Mouse (Mus musculus) olfactory bulb, adult 2 months (tissue): Measurements from ENCODE around the gene Rgs12. TPM values are rescaled to one million over a fixed set of nuclear protein-coding genes. Genes with fewer than 3 reads are reported as not detected.
A peak's percentile ranks its signal among the peaks of the same experiment; 100 is the strongest.

Source experiments
- H3K27ac ChIP-seq: fragments of 200-500 bp; 2 replicates; pipeline ENCODE4 v1.5.1; 2012; ENCODE audit warnings: low read depth, low read length; ENCODE audit not compliant: insufficient read depth
- H3K4me1 ChIP-seq: fragments of 200-500 bp; 2 replicates; pipeline ENCODE4 v1.6.1; 2012; ENCODE audit warnings: low read length; ENCODE audit not compliant: control insufficient read depth, insufficient read depth
- H3K4me3 ChIP-seq: fragments of 200-500 bp; 2 replicates; pipeline ENCODE4 v1.5.1; 2012; ENCODE audit warnings: mild to moderate bottlenecking, low read depth, low read length, moderate library complexity; ENCODE audit not compliant: insufficient read depth
- CTCF ChIP-seq: fragments of 200-500 bp; IDR thresholded peaks from 2 replicates; pipeline ENCODE4 v1.5.1; 2012; ENCODE audit warnings: low read depth, mild to moderate bottlenecking, low read length, moderate library complexity; ENCODE audit not compliant: insufficient read depth
- POLR2A ChIP-seq: fragments of 200-500 bp; IDR thresholded peaks from 2 replicates; pipeline ENCODE4 v1.6.1; 2012; ENCODE audit warnings: mild to moderate bottlenecking, low read depth, low read length, moderate library complexity; ENCODE audit not compliant: insufficient read depth
- WGBS: fragments of 180-500 bp; shearing (Covaris S2); methylation state at CpG from one replicate; pipeline ENCODE4 v1.1.7; 2018; 5-methylcytosine and 5-hydroxymethylcytosine counted together
- polyA plus RNA-seq: library from polyadenylated mRNA; stranded (reverse); fragments of >200 nt; gene quantifications from 2 replicates; pipeline ENCODE4 v1.2.4, GENCODE M21; 2012; ENCODE audit warnings: low replicate concordance; ENCODE audit not compliant: missing spikeins, insufficient read depth, insufficient read length

Rgs12 gene
- polyA plus RNA-seq, 1 experiment = not detected

GRCm38 (mm10) chr5:34927648-34928047 lies 21.6 kb upstream of the Rgs12 start:
- no peak overlapping the region for H3K4me3 ChIP-seq
- no peak overlapping the region for H3K27ac ChIP-seq
- WGBS = 96% methylated on average over 4 of the region's 4 CpGs
- H3K4me1 ChIP-seq = peaks cover 11% of the 10 kb centered on the region; the same call in 1 of the 2 replicates
- TF ChIP-seq POLR2A (no peak), CTCF (no peak)

- no peak overlapping the region for H3K27ac ChIP-seq
- 89% methylated on average over 9 of the region's 9 CpGs for WGBS
- H3K4me1 ChIP-seq = peaks cover 11% of the 10 kb centered on the region; the same call in 1 of the 2 replicates
- TF ChIP-seq CTCF = no peak
- no peak for TF ChIP-seq POLR2A
- no peak overlapping the region for H3K4me3 ChIP-seq
Measured at GRCm38 (mm10) chr5:34930151-34930975, 18.9 kb upstream of the Rgs12 start.

DNA sequence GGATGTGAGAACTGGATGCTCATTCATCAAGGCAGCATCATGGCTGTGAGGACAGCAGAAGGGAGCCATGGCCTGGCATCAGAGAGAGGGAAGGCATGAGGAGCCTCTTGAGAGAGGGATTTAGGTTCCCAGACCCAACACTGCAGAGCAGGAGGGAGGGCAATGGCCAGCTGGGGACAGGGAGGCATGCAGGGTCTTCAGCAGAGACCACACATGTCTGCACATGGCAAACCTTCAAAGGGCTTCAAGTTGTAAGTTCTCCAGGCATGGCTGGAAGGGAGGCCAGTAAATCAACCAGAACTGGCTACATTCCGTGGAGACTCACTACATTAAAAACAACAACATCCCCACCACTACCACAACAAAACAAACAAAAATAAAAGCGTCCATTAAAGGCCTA lies 18.2 kb upstream of the Rgs12 start:
- Histone ChIP-seq H3K4me1 (peaks cover 11% of the 10 kb centered on the region; the same call in 1 of the 2 replicates), H3K4me3 (no peak overlapping the region), H3K27ac (no peak overlapping the region)
- TF ChIP-seq POLR2A (no peak), CTCF (no peak)
- 42% methylated on average over 2 of the region's 2 CpGs for whole genome bisulfite sequencing

DNA sequence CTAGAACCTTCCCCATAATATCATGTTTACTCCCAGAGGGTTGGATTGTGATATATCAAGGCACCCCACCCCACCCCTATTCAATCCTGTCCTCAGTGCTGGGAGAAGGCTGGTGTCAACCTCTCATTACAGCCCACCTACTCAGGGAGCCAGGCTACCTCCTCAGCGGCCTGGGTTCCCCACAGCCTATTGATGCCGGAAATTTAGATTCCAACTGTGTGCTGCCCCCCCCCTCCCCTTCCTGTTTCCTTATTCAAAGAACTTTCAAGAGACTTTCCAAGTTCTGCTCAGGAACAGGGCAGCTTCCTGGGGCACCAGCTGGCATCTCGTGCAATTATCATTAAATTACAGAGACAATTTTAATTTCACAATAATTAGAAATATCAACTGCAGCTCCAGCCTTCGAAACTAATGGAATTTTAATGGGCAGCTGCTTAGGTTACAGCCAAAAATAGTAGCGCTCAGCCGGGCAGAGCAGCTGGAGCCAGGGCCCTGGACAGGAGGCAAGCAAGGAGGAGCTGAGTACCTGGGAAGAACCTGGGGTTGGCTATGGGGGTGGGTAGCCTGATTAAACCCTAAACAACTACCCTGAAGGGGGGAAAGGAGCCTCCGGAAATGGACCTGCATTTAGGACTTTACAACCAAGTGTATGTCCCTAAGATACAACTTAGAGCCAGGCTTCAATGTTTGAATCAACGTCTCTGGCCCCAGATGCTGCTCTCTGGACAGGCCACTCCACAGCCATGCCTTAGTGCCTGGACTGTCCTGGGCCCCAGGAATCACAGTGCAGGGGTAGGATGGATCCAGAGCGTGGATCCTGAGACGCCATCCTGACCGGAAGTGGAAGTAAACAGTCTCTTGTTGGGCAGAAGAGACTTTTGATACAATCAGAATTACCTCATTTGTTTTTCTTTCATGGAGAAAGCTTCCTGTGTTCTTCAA lies 17.5 kb upstream of the Rgs12 start:
- peaks cover 11% of the 10 kb centered on the region; the same call in 1 of the 2 replicates for H3K4me1 ChIP-seq
- H3K27ac ChIP-seq = no peak overlapping the region
- 46% methylated on average over 11 of the region's 11 CpGs for WGBS
- TF ChIP-seq CTCF = no peak
- TF ChIP-seq POLR2A = no peak
- H3K4me3 ChIP-seq = no peak overlapping the region

DNA sequence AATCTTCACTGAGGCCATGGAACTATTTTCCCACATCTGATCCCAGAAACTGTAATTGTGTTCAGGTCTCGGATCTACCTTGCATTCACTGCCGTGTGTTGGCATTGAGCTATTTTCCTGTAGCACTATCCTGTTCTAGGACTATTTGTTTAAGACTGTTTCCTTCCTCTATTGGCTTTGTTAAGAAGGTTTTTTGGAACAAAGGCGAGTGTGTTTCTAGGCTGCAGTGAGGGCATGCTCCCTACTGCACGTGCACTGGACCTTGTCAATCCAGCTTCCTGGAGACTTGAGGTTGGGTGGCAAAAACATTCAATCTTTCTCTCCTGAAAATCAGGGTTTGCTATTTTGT lies 16.8 kb upstream of the Rgs12 start:
- no peak overlapping the region for H3K4me3 ChIP-seq
- TF ChIP-seq POLR2A (no peak), CTCF (no peak)
- peaks cover 11% of the 10 kb centered on the region; the same call in 1 of the 2 replicates for H3K4me1 ChIP-seq
- WGBS = 48% methylated on average over 4 of the region's 4 CpGs
- H3K27ac ChIP-seq = no peak overlapping the region

GRCm38 (mm10) chr5:34933461-34933860 lies 15.8 kb upstream of the Rgs12 start:
- 96% methylated on average over 1 of the region's 1 CpGs for WGBS
- no peak overlapping the region for H3K4me3 ChIP-seq
- H3K27ac ChIP-seq = no peak overlapping the region
- TF ChIP-seq CTCF (no peak), POLR2A (no peak)
- H3K4me1 ChIP-seq = peaks cover 11% of the 10 kb centered on the region; the same call in 1 of the 2 replicates

GRCm38 (mm10) chr5:34941710-34942470 lies 7.4 kb upstream of the Rgs12 start:
- Histone ChIP-seq H3K27ac (no peak overlapping the region), H3K4me1 (no peaks in the 10 kb centered on the region), H3K4me3 (no peak overlapping the region)
- WGBS = 44% methylated on average over 10 of the region's 10 CpGs
- no peak for TF ChIP-seq CTCF
- no peak for TF ChIP-seq POLR2A

DNA sequence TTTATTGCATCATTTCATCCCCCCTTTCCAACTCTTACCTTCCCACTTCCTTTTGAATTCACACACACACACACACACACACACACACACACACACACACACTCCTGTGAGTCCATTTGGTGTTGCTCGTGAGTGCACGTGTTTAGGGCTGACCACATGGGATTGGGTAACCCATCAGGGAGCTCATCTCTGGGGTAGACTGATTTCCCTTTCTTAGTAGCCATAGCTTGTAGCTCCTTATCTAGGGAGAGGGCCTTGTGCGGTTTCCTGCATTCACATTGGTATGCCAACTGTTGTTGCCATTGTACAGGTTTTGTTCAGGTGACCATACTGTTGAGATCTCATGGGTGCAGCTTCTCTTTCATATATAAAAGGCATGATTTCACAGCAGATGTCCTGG lies 5.8 kb upstream of the Rgs12 start:
- TF ChIP-seq POLR2A = no peak
- no peak for TF ChIP-seq CTCF
- Histone ChIP-seq H3K4me1 (no peaks in the 10 kb centered on the region), H3K4me3 (no peak overlapping the region), H3K27ac (no peak overlapping the region)
- 94% methylated on average over 3 of the region's 3 CpGs for WGBS

DNA sequence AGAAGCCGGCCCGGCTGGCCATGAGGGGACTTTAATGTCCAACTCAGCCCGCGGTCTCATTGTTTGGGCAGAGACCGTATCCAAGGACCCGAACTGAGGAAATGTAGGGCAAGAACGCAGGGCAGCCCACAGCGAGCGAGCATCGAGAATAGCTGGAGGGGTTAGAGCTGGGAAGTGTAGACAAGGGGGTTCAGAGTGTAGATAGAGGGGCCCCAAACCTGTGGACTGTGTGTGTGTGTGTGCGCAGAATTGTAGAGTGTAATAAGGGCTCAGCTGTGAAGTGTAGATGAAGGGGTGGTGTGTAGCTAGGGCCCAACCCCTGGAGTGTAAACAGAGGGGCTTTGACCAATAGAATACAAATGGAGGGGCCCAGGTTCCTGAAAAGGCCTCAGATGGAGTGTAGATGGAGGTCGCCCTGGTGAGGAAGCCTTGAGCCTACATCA lies 545 bp downstream of the Rgs12 start:
- Histone ChIP-seq H3K4me3 (peak overlapping the region; percentile 71), H3K27ac (peak overlapping the region; percentile 38; the same call in 1 of the 2 replicates), H3K4me1 (peaks cover 21% of the 10 kb centered on the region; the same call in 1 of the 2 replicates)
- WGBS = 21% methylated on average over 12 of the region's 12 CpGs
- no peak for TF ChIP-seq POLR2A
